Mouse (Mus musculus) heart, embryonic 11.5 days (tissue): ENCODE measurements around the gene Lpin1. TPM values are rescaled to one million over a fixed set of nuclear protein-coding genes. Genes with fewer than 3 reads are reported as not detected.
A peak's percentile ranks its signal among the peaks of the same experiment; 100 is the strongest.

Experiments used
- ATAC-seq: fragments of 200-750 bp; cut with Nextera tagmentation; replicated peaks from 2 replicates; pipeline ENCODE4 v1.8.0; 2017; ENCODE audit warnings: moderate library complexity; ENCODE audit not compliant: insufficient number of reproducible peaks, low FRiP score, low TSS enrichment
- H3K27ac ChIP-seq: fragments of 300-500 bp; sonication (generic); 2 replicates; pipeline ENCODE4 v1.5.1; 2014; ENCODE audit warnings: mild to moderate bottlenecking, low read depth, low read length
- H3K27me3 ChIP-seq: fragments of 300-500 bp; sonication (generic); 2 replicates; pipeline ENCODE4 v1.6.1; 2014; ENCODE audit warnings: mild to moderate bottlenecking, low read length, mixed read lengths; ENCODE audit not compliant: control insufficient read depth, insufficient read depth
- H3K36me3 ChIP-seq: fragments of 300-500 bp; sonication (generic); 2 replicates; pipeline ENCODE4 v1.6.1; 2014; ENCODE audit warnings: mild to moderate bottlenecking, low read length, moderate library complexity, mixed read lengths; ENCODE audit not compliant: control insufficient read depth, insufficient read depth
- H3K4me1 ChIP-seq: fragments of 300-500 bp; sonication (generic); 2 replicates; pipeline ENCODE4 v1.6.1; 2014; ENCODE audit warnings: low read length; ENCODE audit not compliant: control insufficient read depth, insufficient read depth
- H3K4me2 ChIP-seq: fragments of 300-500 bp; sonication (generic); 2 replicates; pipeline ENCODE4 v1.6.1; 2014; ENCODE audit warnings: mild to moderate bottlenecking, moderate library complexity
- H3K4me3 ChIP-seq: fragments of 300-500 bp; sonication (generic); 2 replicates; pipeline ENCODE4 v1.5.1; 2014; ENCODE audit warnings: low read depth, low read length
- H3K9ac ChIP-seq: fragments of 300-500 bp; sonication (generic); 2 replicates; pipeline ENCODE4 v1.6.1; 2014; ENCODE audit warnings: mild to moderate bottlenecking, low read depth, low read length, moderate library complexity
- H3K9me3 ChIP-seq: fragments of 300-500 bp; sonication (generic); replicated peaks from 2 replicates; pipeline ENCODE4 v1.6.1; 2016; ENCODE audit warnings: low read length; ENCODE audit not compliant: control insufficient read depth
- WGBS: fragments of 180-500 bp; shearing (Covaris S2); extraction: QIAGEN DNeasy Blood & Tissue Kit; methylation state at CpG from one replicate; pipeline ENCODE4 v1.1.7; 2014; ENCODE audit not compliant: insufficient replicate concordance; 5-methylcytosine and 5-hydroxymethylcytosine counted together
- polyA plus RNA-seq: library from polyadenylated mRNA; unstranded; fragments of >200 nt; fragmentation: Nextera tagmentation; extraction: Ambion mirVana; gene quantifications from 2 replicates; pipeline ENCODE4 v1.2.1, GENCODE M21; 2014

Gene Lpin1
- polyA plus RNA-seq: 3.8 and 5.7 TPM in 2 replicates

GRCm38 (mm10) chr12:16610936-16611335 is at the start of gene Lpin1:
Lpin1 (minus strand) TSS chr12:16610966.
- Histone ChIP-seq H3K27me3 (no peaks in the 10 kb centered on the region), H3K9me3 (no peaks in the 10 kb centered on the region; the same call in 1 of the 2 replicates), H3K36me3 (no peaks in the 10 kb centered on the region), H3K4me3 (no peak within 1 kb of the TSS), H3K27ac (no peak within 1 kb of the TSS), H3K4me1 (no peaks in the 10 kb centered on the region), H3K4me2 (no peak within 1 kb of the TSS), H3K9ac (no peak within 1 kb of the TSS)
- WGBS: 72% methylated on average over 2 of the region's 2 CpGs
- ATAC-seq: no peak

- H3K9ac ChIP-seq: no peak overlapping the region
- no peaks in the 10 kb centered on the region for H3K9me3 ChIP-seq
- H3K4me3 ChIP-seq: no peak overlapping the region
- peaks cover 25% of the 10 kb centered on the region for H3K27me3 ChIP-seq
- 68% methylated on average over 5 of the region's 5 CpGs for WGBS
- no peaks in the 10 kb centered on the region for H3K36me3 ChIP-seq
- ATAC-seq: no peak
- no peak overlapping the region for H3K4me2 ChIP-seq
- 0 out of 2 replicates have a peak, but pooled peaks cover 3% of the 10 kb centered on the region for H3K4me1 ChIP-seq
- H3K27ac ChIP-seq: no peak overlapping the region
Measured at GRCm38 (mm10) chr12:16656906-16657875, 46.4 kb upstream of the Lpin1 start.

DNA sequence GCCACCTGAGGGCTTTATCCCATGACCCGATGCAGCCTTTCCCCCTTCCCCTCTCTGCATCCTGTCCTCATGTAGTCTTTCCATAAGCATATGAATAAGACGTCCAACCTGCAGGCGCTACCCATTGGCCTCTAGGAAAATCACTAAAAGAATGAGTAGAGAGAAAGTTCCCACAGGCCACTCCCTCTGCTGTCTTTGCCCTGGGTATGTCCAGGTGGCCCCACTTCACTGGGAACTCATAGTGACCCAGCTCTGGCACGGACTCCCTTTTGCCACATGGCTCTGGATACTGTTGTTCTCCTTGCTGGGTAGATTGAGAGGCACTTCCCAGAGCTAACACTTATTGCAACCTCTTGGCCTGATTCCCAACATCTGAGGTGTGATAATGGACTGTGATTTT is 44.8 kb upstream of the Lpin1 start:
- Histone ChIP-seq H3K4me1 (0 out of 2 replicates have a peak, but pooled peaks cover 3% of the 10 kb centered on the region), H3K27me3 (peaks cover 25% of the 10 kb centered on the region)
- 74% methylated on average over 4 of the region's 4 CpGs for WGBS

DNA sequence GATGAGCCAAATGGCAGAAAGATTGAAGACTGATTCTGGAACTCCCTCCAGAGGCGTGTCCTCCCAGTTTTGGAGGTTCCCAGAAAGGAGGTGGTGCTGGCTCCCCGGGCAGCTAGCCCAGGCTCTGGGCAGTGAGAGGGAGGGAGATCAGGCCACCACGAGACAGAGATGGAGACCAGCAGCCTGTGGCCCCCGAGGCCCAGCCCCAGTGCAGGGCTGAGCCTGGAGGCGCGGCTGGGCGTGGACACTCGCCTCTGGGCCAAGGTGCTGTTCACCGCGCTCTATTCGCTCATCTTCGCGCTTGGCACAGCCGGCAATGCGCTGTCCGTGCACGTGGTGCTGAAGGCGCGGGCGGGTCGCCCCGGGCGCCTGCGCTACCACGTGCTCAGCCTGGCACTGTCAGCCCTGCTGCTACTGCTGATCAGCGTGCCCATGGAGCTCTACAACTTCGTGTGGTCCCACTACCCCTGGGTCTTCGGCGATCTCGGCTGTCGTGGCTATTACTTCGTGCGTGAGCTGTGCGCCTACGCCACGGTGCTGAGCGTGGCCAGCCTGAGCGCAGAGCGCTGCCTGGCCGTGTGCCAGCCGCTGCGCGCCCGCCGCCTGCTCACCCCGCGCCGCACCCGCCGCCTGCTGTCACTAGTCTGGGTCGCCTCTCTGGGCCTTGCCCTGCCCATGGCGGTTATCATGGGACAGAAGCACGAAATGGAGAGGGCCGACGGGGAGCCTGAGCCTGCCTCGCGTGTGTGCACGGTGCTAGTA is 42.7 kb upstream of the Lpin1 start, which contains the start of gene Ntsr2:
Ntsr2 (plus strand) TSS at position 51 of the 762 bp plus-strand sequence.
- Histone ChIP-seq H3K27ac (no peak within 1 kb of the TSS), H3K27me3 (peaks cover 25% of the 10 kb centered on the region), H3K36me3 (no peaks in the 10 kb centered on the region), H3K4me3 (peak within 1 kb of the TSS; percentile 26), H3K4me2 (peak within 1 kb of the TSS; percentile 70), H3K4me1 (peaks cover 10% of the 10 kb centered on the region; the same call in 1 of the 2 replicates), H3K9ac (no peak within 1 kb of the TSS), H3K9me3 (no peaks in the 10 kb centered on the region)
- ATAC-seq: peak; percentile 70; the same call in 1 of the 2 replicates
- 5% methylated on average over 58 of the region's 58 CpGs for WGBS

More for the DNA sequence above, 44.8 kb upstream of the Lpin1 start:
- no peaks in the 10 kb centered on the region for H3K36me3 ChIP-seq
- H3K27ac ChIP-seq: no peak overlapping the region
- H3K4me2 ChIP-seq: no peak overlapping the region
- no peak overlapping the region for H3K9ac ChIP-seq
- H3K4me3 ChIP-seq: no peak overlapping the region
- H3K9me3 ChIP-seq: no peaks in the 10 kb centered on the region
- no peak for ATAC-seq

DNA sequence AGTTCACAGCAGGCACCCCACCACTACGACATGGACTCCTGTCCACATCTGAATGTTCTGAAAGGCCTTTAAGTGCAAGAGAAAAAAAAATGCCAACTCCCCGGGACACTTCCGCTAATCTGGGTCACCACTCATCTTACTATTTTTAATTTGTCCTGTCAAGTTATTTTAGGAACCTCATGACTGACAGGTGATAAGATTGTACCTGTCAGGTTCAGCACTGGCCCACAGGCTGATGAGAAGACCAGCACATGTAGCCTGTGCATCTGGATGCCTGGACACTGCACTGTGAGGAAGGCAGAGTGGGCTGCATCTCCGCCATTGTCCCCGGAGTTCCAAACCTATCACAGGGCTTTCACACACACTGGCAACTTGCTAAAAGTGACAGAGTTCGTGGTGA is 39.1 kb upstream of the Lpin1 start:
- Histone ChIP-seq H3K4me2 (0 out of 2 replicates have a peak overlapping the region, but pooled peaks have one; percentile 7), H3K4me1 (peaks cover 10% of the 10 kb centered on the region; the same call in 1 of the 2 replicates)

DNA sequence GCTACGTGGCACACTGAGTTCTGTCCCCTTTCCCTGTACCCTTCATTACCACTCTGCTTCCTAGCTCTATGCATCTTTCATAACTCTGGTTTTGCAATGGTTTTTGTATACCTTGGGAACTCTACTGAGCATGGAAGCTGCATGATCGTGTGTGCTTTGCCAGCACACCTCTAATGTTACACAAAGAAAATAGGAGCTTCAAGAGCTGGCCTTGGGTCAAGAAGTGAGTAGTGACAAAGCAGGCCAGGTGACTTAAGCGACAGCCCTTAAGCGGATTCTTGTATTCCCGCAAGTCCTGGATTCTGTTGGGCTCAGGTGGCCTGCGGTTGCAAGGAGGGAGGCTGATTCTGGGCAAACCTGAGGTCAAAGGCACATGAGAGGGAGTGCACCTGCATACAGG is 37.5 kb upstream of the Lpin1 start:
- Histone ChIP-seq H3K36me3 (no peaks in the 10 kb centered on the region), H3K4me2 (no peak overlapping the region), H3K9ac (no peak overlapping the region), H3K4me3 (no peak overlapping the region), H3K27ac (no peak overlapping the region), H3K9me3 (no peaks in the 10 kb centered on the region), H3K4me1 (peaks cover 14% of the 10 kb centered on the region), H3K27me3 (peaks cover 3% of the 10 kb centered on the region; the same call in 1 of the 2 replicates)
- ATAC-seq: no peak
- 85% methylated on average over 6 of the region's 6 CpGs for WGBS

More for the DNA sequence above, 39.1 kb upstream of the Lpin1 start:
- Histone ChIP-seq H3K4me3 (no peak overlapping the region), H3K9ac (no peak overlapping the region), H3K27ac (peak overlapping the region; percentile 57; the same call in 1 of the 2 replicates), H3K9me3 (no peaks in the 10 kb centered on the region), H3K27me3 (peaks cover 17% of the 10 kb centered on the region), H3K36me3 (no peaks in the 10 kb centered on the region)
- no peak for ATAC-seq
- WGBS: 47% methylated on average over 6 of the region's 6 CpGs

GRCm38 (mm10) chr12:16646780-16647409 is 36.1 kb upstream of the Lpin1 start:
- Histone ChIP-seq H3K9me3 (no peaks in the 10 kb centered on the region), H3K4me1 (peaks cover 14% of the 10 kb centered on the region), H3K27ac (no peak overlapping the region), H3K4me2 (no peak overlapping the region), H3K36me3 (no peaks in the 10 kb centered on the region), H3K4me3 (no peak overlapping the region), H3K27me3 (no peaks in the 10 kb centered on the region), H3K9ac (no peak overlapping the region)
- ATAC-seq: no peak
- WGBS: 54% methylated on average over 9 of the region's 9 CpGs

DNA sequence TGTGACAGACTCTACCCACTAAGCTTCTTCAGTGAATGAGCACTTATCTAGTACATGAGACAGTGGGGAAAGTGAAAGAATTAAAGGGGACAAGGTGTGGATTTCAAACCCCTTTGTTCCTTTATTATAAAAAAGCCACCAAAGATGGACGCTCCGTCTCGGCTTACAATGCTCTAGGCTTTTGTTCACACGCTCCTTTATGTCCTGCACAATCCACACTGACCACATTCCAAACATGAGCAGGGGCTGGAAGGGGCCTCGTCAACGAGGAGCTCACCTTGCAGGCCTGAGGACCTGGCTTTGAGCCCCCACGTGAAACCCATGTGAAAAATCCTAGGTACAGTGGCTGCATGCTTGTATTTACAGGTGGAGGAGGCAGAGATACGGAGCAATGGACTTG is 33.9 kb upstream of the Lpin1 start:
- H3K36me3 ChIP-seq: no peaks in the 10 kb centered on the region
- 69% methylated on average over 8 of the region's 8 CpGs for WGBS

More for the DNA sequence above, 33.9 kb upstream of the Lpin1 start:
- no peak for ATAC-seq
- Histone ChIP-seq H3K9me3 (no peaks in the 10 kb centered on the region), H3K27me3 (no peaks in the 10 kb centered on the region), H3K4me1 (peaks cover 9% of the 10 kb centered on the region), H3K4me2 (no peak overlapping the region), H3K4me3 (no peak overlapping the region), H3K27ac (no peak overlapping the region), H3K9ac (no peak overlapping the region)
